Mouse (Mus musculus) brain, adult 2 months (tissue): ENCODE results near the gene Hnrnpul1.

Experiments used
- DNase-seq: peaks from one replicate; pipeline ENCODE4 v3.0.0; 2011; ENCODE audit warnings: low read depth, low spot score

Hnrnpul1 gene

GRCm38 (mm10) chr7:25719761-25720610 lies 34.6 kb downstream of the Hnrnpul1 start:
- peak; percentile 84 for DNase-seq

GRCm38 (mm10) chr7:25718788-25719417 lies 35.7 kb downstream of the Hnrnpul1 start, which contains the start of gene Ccdc97:
Ccdc97 (minus strand) TSS chr7:25719088.
- DNase-seq: peak; percentile 98

GRCm38 (mm10) chr7:25717478-25717877 lies 37.1 kb downstream of the Hnrnpul1 start:
- DNase-seq: no peak

GRCm38 (mm10) chr7:25715731-25716271 lies 38.8 kb downstream of the Hnrnpul1 start:
- DNase-seq: no peak

- DNase-seq: no peak
Observed at GRCm38 (mm10) chr7:25714581-25714980, 40.0 kb downstream of the Hnrnpul1 start.

- no peak for DNase-seq
Observed at GRCm38 (mm10) chr7:25712801-25713200, 41.8 kb downstream of the Hnrnpul1 start.

- DNase-seq: peak; percentile 82
Observed at GRCm38 (mm10) chr7:25711731-25712197, 42.8 kb downstream of the Hnrnpul1 start.

- DNase-seq: no peak
Observed at GRCm38 (mm10) chr7:25711165-25711564, 43.4 kb downstream of the Hnrnpul1 start.

- DNase-seq: peak; percentile 77
Observed at GRCm38 (mm10) chr7:25710519-25711130, 43.9 kb downstream of the Hnrnpul1 start.

GRCm38 (mm10) chr7:25709961-25710360 lies 44.6 kb downstream of the Hnrnpul1 start:
- DNase-seq: no peak

- DNase-seq: peak; percentile 35
Observed at GRCm38 (mm10) chr7:25707581-25708292, 46.8 kb downstream of the Hnrnpul1 start.

GRCm38 (mm10) chr7:25706578-25707170 lies 47.9 kb downstream of the Hnrnpul1 start:
- peak; percentile 52 for DNase-seq

- DNase-seq: peak; percentile 80
Observed at GRCm38 (mm10) chr7:25705801-25706251, 48.7 kb downstream of the Hnrnpul1 start.

GRCm38 (mm10) chr7:25704716-25705364 lies 49.7 kb downstream of the Hnrnpul1 start:
- no peak for DNase-seq

GRCm38 (mm10) chr7:25703793-25704494 lies 50.6 kb downstream of the Hnrnpul1 start:
- no peak for DNase-seq

- no peak for DNase-seq
Observed at GRCm38 (mm10) chr7:25702350-25702749, 52.2 kb downstream of the Hnrnpul1 start.

GRCm38 (mm10) chr7:25700732-25701131 lies 53.8 kb downstream of the Hnrnpul1 start:
- DNase-seq: no peak

GRCm38 (mm10) chr7:25699851-25700250 lies 54.7 kb downstream of the Hnrnpul1 start:
- DNase-seq: no peak

GRCm38 (mm10) chr7:25694104-25694503 lies 60.5 kb downstream of the Hnrnpul1 start:
- no peak for DNase-seq

GRCm38 (mm10) chr7:25690051-25690450 lies 64.5 kb downstream of the Hnrnpul1 start:
- no peak for DNase-seq
